Mouse (Mus musculus) heart, adult 2 months (tissue): ENCODE measurements around the gene Rilpl1.

ENCODE experiments used
- CTCF ChIP-seq: fragments of 200-600 bp; IDR thresholded peaks from 2 replicates; pipeline ENCODE4 v1.8.1; 2022; ENCODE audit warnings: antibody characterized with exemption, mild to moderate bottlenecking, moderate library complexity
- EP300 ChIP-seq: fragments of 200-500 bp; IDR thresholded peaks from 2 replicates; pipeline ENCODE4 v1.6.1; 2011; ENCODE audit warnings: low read depth, low read length, control low read depth; ENCODE audit not compliant: insufficient read depth

DNA sequence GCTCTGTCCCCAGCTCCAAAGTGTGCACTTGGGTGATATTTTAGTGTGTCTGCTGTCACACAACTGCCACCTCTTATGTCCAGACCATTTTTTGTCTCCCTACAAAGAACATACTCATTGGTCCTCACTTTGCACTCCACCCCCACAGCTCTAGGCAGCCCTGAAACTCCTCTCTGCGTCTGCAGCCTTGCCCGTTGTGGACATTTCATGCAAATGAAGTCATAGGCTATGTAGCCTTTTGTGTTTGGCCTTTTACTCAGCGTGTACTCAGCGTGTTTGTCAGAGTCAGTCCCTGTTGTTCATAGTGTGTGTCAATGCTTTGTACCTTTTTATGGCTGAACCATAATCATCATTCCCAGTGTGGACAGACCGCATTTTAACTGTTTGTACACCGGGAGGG is 81.7 kb downstream of the Rilpl1 start:
- TF ChIP-seq CTCF (no peak), EP300 (no peak)
